Mouse (Mus musculus) layer of hippocampus, postnatal 14 days (tissue): ENCODE data around the gene Helq. TPM values are rescaled to one million over a fixed set of nuclear protein-coding genes. Genes with fewer than 3 reads are reported as not detected.

Experiments used
- DNase-seq, 2 experiments: peaks; one replicate each; pipeline ENCODE4 v3.0.0; 2021 to 2022; ENCODE audit warnings: low spot score in 2 of 2, mixed read lengths in 1 of 2
- long read RNA-seq, 2 experiments: library from polyadenylated mRNA; stranded (forward); transcript quantifications; one replicate each; pipeline ENCODE4 v2.0.0; 2021
- total RNA-seq, 2 experiments: library from RNA; stranded (reverse); gene quantifications; 2 replicates each; pipeline ENCODE4 v1.2.3; 2021

Gene Helq
- total RNA-seq = 10 to 100 TPM; 13.2 to 18.5 TPM
- long read RNA-seq, experiment 1, partial matches to known transcripts = 0 of 6 reads
- long read RNA-seq, experiment 1, other reads (novel, unspliced or antisense) = 3 of 6 reads
- long read RNA-seq, experiment 2, partial matches to known transcripts = 0 of 5 reads
- long read RNA-seq, experiment 2, other reads (novel, unspliced or antisense) = 3 of 5 reads

DNA sequence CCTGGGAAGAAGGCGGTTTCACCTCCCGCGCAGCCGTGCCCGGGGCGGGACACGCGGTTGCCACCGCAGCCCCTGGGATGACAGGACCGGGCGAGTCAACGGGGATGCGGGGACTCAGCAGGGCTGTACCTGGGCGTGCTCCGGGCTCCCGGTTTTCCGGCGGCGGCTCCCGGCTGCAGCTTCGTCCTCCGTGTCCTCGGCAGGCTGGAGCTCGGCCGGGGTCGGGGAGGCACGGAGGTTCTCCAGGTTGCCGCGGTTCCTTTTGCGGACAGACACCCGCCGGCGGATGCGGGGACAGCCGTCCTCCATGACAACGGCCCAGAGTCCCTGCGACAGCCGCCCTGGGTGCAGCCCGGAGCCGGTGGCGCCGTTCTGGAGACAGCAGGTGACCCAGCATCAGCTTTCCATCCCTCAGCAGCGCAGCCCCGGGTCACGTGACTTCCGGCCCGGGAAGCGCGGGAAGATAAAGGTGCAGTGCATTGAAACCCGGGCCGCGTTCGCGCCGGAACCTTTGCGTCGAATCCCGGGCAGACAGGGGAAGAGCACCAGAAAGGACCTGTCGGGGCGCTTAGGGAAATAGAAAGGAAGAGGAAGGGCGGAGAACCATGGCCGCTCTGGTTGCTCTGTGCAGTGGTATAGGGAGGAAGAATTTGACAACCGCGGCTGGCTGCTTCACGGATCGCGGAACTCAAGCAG lies at the start of gene Helq, which contains the start of gene Mrps18c:
Gene Helq, minus strand, starts transcription at position 434 of the 696 bp plus-strand sequence.
Gene Mrps18c, plus strand, starts transcription at position 463 of the 696 bp plus-strand sequence.
- DNase-seq = peak; percentile 91 to 95

DNA sequence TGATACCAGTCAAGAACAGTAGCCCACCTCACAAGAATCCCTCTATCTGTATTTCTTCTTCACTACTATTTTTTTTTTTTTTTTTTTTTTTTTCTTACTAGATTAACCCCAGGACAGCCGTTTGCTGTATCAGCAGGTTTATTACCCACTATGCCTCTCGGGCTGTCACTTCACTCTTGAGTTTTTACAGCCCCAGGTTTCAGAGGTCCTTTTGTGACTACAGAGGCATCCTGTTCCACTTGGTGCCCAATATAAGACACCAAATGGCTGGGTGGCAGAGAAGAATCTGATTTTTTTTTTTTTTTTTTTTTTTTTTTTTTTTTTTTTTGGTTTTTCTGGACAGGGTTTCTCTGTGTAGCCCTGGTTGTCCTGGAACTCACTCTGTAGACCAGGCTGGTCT lies 48.7 kb upstream of the Helq start:
- no peak for DNase-seq

DNA sequence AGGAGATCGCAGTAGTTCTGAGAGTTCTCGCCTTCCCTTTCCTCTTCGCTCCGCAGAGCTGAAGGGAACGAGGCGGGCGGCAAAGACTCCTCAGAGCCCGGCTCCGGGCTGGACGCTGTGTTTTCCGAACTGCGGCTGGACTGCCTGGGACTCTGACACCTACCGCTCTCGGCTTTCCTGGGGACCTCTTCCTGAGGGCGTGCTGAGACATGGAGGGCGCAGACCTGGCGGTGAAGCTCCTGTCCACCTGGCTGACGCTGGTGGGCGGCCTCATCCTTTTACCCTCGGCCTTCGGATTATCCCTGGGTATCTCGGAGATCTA lies 48.2 kb upstream of the Helq start:
- no peak for DNase-seq

DNA sequence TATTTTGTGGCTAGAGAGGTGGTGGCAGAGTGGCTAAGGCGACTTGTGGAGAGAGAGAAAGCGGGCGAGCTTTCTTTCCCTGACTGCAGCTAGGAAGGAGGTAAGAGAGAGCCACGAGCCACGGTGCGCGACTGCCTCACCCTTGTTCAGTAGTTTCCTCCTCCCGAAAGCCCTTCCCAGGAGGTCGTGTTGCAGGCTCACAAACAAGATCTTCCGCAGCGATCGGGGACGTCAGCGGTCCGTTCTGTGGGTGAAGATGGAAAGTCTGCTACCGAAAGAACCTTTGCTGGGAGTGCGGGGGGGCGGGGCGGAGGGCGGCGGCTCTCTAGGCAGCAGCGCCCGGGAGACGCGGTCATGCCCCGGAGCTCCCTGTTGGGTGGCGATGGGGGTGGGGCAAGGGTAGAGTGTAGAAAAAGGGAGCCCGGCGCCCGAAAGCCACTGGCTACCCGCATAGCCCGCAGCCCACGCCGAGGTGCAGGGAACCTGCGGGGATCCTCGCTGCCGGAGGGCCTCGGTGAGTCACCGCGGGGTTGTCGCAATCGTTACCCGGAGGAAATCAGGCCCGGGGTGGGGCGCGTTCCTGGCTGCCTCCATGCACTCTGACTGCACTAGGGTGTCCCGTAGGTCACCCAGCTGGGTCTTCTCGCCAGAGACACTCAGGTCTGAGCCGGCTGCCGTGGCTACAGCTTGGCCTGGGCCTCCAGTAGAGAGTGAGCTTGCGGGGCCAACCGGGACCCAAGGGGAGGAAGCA lies 47.6 kb upstream of the Helq start:
- peak in 1 of 2 experiments; percentile 36 for DNase-seq

DNA sequence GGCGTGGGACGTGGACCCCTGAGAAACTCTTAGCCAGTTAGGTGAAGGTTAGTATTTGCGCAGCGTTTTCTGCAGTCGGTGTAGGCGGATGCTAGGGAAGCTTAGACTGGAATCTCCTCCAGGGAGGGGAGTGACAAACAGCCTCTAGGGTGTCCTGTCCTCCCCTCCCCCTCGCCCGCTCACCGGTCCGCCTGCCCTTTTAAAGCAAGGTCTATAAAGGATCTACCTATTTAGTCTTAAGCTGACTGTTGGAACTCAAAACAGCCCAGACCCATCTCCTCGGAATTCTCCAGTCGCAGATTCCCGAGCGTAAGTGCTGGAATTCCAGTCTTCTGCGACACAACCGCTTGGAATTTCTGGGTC lies 47.1 kb upstream of the Helq start, which contains the start of gene Gpat3:
Gene Gpat3, plus strand, starts transcription at position 229 of the 363 bp plus-strand sequence.
- peak in 1 of 2 experiments; percentile 6 for DNase-seq

DNA sequence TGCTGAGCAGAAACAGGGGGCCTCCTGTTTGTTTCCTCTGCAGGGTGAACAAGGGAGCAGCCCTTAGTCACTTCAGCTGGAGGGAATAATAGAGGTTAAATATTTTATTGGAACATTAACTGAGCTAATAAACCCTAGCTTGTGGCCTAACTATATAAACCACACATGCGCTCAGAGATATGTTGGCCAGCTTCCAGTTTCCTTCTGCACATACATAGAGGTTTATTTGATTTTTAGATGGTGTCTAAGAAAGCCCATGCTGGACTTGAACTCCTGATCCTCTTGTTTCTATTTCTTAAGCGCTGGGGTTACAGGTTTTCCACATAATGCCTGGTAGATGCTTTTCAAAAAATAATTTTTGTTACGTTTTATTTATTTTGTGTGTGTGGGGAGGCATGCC lies 46.1 kb upstream of the Helq start:
- DNase-seq = no peak

DNA sequence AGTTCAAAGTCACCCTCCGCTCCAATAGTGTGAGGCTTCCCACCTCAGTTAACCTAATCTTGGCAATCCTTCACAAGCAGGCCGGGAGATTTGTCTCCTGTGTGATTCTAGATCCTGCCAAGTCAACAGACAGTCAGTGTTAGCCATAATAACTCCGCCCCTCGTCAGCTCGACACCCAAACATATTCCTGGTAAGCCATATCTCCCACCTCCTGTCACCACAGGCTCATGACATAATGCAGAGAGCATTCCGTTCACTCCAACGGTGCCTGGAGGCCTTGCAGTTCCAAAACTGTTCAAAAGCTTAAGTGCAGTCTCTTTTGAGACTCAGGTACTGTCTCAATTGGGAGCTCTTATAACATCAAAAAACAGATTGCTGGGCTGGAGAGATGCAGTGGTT lies 39.5 kb upstream of the Helq start:
- no peak for DNase-seq

DNA sequence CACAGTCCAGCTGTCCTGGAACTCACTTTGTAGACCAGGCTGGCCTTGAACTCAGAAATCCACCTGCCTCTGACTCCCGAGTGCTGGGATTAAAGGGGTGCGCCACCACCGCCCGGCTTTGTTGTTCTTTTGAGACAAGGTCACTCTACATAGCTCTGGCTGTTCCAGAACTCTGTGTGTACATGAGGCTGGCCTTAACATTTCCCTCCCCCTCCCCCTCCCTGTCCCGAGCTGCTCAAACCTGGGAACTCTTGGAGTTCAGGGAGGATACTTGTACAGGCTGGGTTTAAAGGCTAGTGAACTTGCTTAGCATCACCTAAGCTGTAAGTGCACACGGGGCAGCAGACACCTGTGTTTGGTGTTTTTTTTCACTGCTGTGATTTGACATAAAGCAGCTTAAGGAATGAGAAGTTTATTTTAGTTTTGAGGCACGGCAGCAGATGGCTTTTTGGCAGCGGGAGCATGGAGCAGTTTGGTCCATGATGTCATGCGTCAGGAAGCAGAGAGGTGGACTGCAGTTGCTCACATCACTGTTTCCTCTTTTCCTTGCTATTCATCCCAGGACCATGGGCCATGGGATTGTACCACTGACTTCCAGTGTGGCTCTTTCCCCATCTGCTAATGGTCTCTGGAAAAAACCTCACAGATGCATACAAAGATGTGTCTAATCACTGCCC lies 37.6 kb upstream of the Helq start:
- DNase-seq = no peak

DNA sequence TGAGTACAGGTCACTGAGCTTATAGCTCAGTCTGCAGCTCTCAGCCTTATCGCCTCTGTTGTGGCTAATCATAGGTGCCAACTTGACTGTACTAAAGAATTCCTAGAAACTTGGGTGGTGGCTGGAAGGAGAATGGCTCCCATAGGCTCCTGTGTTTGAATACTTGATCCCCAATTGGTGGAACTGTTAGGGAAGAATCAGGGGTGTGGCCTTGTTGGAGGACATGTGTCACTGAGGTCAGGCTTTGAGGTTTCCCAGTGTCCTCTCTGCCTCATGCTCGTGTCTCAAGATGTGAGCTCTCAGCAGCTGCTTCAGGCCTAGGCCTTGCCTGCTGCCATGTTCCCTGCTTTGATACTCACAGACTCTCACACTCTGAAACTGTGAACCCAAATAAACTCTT lies 35.4 kb upstream of the Helq start:
- no peak for DNase-seq

DNA sequence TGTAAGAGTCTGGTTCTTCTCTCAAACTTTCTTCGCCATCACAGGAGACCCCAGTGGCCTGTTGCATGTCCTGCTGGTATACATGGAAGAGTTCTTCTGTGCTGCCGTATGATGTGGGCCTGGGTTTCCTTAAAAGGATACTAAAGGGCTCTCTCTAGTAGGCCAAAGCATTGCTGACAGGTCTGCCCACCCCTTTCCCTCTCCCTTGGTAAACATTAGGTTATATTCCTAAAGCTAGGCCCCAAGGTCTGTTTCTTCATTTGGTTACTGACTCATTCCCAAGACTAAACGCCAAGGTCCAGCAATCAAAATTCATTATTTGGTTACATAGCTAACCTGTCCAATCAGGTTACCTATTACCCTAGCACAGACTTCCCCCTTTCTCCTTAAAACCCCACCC lies 34.3 kb upstream of the Helq start:
- DNase-seq = no peak

DNA sequence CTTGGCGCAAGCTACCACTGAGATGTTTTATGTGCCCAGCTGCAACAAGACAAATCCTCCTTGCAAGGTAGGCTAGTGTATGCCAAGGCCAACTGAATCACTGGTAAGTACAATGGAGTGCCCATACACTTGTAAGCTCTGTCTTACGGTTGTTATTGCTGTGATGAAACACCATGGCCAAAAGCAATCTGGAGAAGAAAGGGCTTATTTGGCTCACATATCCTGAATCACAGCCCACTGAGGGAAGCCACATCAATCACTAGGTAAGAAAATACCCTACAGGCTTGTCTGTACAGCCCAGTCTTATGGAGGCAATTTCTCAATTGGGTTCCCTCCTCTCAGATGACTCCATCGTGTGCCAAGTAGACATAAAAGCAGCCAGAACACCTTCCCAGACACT lies 30.3 kb upstream of the Helq start:
- no peak for DNase-seq

DNA sequence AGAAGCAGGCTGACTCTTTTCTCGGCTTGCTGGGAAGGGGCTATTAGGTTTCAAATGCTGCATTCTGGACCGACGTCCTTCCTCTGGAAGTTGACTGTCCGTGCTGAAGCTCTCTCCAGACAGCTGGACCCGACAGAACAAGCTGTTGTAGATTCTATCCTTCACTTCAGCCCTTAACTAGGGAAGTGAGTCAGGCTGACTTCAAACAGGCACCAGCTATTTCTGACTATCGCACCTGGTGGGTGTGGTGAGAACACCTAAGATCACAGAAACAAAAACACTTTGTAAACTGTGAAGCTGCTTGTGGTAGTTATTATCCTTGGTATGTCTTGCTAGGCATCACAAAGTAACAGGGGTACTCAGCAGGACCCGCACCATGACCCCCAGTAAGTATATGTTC lies 28.1 kb upstream of the Helq start:
- DNase-seq = no peak

DNA sequence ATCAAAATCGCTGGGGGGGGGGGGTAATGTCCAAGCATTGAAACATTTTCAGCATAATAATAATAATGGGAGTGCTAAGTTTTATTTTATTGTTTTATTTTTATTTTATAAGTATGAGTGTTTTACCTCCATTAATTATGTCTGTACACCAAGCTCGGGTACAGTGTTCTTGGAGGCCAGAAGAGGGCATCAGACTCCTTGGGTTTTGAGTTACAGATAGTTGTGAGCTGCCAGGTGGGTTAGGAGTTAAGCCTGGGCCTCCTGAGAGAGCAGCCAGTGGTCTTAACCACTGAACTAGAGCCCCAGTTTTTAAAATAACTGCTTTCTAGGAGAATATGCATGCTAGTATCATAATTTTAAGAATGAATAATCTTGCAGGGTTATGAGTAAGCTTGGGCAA lies 27.6 kb upstream of the Helq start:
- no peak for DNase-seq

DNA sequence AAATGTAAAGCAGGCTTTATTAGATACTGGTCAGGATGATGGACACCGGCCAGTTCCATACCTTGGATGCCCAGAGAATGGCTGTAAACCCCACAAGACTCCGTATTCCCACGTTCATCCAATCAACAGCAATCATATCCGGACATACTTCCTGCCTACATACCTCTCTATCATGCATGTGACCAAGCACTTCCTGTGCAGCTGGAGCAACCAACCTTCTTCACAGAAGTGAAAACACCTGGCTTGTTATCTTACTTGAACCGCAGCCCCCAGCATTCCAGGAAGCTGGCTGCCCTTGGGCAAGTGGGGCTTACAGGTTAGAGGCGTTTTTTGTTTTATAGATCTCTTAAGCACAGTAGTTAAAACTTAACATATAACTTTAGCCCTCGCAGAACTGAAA lies 24.4 kb upstream of the Helq start:
- DNase-seq = no peak

DNA sequence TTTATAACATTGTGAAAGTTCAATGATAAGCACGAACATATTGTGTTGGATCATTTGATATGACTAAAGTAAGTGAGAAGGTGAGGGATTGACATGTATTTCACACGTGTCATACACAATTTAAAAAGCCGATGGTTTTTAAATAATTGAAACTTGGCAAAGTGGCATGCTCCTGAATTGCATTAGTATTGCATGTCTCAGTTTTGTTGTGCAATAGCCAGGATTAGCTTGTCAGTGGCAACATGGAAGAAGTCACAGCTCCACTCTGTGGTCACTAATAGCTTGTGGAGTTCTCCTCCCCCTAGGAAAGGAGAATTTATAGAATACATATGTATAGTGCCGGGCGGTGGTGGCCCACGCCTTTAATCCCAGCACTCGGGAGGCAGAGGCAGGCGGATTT lies 23.0 kb upstream of the Helq start:
- no peak for DNase-seq

DNA sequence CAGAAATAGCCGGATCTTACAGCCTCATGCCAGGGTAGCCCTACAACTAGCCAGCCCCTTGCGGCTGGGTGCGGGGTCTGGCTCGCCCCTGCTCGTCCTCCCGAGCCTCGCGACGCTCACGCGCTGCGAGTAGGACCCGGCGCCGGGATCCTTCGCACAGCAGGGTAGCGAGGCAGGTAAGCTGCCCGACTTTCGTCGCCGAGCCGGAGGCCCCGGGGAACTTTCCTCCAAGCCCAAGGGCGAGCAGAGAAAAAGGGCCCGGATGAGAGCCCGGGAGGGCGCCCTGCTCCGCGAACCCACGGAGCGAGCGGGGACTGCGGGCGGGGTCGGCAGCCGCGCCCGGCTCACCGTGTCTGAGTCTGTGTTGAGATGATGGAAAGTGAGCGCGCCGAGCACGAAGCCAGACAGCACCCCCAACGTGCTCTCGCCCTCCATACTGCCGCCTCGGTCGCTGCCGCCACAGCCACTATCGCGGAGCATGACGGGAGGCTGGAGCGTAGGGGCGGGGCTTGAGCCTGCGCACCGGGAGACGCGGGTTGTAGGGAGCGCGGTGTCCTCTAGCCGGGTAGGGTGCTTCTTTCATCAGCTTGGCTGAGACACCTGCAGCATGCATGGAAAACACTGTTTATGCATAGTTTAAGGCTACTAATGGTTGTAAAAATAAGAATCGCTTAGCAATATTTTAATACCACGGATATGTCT lies 22.2 kb upstream of the Helq start, which contains the start of gene Abraxas1:
Gene Abraxas1, minus strand, starts transcription at position 483 of the 702 bp plus-strand sequence.
- DNase-seq = peak; percentile 72 to 84

DNA sequence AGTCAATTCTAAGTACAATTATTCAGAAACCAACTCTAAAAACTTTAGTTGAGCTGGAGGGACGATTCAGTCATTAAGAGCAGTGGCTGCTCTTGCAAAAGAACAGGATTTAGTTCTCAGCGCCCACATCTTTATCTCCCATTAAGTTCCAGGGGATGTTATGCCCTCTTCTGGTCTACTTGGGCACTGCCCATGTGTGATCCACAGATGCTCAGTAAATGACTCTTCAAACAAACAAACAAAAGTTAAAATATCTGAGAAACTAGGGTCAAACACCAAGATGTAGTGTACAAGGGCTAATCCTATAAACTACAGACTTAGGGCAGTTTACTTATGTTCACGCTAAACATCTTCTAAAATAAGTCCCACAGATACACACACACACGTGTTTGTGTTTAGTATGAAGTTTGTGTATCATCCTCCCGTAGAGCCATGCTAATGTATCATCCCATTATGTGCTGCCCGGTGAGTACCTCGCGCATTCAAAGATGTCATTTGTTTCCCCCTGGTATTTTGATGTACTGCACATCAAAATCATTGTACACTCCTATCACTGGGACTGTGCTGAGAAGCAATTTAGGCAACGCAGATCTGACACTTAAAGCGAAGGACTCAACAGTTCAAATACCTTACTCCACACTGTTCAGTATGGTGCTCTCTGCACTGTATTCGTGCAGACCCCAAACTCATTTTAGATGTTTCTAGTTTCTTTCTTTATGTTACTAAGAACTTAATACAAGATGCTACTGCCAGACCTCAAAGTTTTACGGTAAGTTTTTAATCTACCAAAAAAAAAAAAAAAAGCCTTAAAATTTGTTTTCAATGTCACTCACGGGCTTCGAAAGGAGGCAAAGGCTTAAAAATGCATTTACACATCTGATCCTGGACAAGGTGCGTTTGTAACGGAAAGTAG lies 21.4 kb upstream of the Helq start:
- no peak for DNase-seq

DNA sequence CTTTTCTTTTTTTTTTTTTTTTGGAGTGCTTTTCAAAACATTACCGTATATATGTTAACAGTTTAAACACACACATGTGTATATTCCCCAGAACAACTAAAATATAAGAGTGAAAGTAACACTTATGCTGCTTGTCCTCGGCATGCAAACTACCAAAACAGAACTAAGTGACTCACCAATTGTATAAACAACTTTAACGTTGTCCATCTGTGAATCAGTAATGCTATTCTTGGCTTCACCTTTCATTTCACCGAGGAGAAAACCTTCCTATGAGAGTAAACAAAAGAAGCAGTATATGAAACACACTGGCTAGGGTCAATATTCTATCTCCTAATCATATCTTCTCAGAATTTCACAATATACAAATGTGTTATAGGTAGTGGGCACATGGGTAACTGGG lies 19.9 kb upstream of the Helq start:
- DNase-seq = no peak

DNA sequence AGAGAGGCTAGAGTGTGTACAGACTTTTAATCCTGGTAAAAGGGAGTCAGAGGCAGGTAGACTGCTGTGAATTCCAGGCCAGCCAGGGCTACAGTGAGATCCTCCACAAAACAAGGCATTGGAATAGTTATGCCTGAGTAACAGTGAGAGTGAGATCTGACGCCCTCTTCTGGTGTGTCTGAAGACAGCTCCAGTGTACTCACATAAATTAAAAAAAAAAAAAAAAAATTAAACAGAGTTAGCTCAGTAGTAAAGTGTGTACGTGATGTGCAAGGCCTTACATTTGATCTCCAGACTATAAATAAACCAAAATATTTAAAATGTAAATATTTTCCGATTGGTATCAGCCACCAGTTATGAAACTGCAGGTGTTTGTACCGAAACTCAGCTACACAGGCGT lies 4.3 kb downstream of the Helq start:
- DNase-seq = no peak

DNA sequence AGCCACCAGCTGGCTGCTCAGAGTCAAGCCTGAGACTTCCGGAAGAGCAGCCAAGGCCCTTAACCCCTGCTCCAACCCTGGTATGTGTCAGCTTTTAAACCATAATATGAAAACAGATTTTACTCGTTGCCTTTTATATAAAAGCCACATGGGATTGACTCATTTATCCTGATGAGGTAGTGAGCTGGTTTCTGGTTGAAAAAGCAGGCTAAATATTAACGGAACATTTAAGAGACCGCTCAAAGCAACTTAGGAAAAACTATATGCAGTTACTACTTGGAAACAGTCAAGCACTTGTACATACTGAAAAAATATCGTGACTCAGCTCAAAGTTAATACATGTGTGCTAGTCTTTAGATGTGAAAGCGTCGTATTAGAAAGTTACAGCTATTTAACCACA lies 6.1 kb downstream of the Helq start:
- no peak for DNase-seq
